Mouse (Mus musculus) embryonic facial prominence, embryonic 10.5 days (tissue): ENCODE measurements around the gene Trp73. TPM values are rescaled to one million over a fixed set of nuclear protein-coding genes. Genes with fewer than 3 reads are reported as not detected.

Experiments used
- DNase-seq: peaks from one replicate; pipeline ENCODE4 v3.0.0-alpha.2; 2017; ENCODE audit warnings: low spot score
- H3K27ac ChIP-seq: fragments of 300-500 bp; sonication (generic); replicated peaks from 2 replicates; pipeline ENCODE4 v1.5.1; 2016; ENCODE audit warnings: mild to moderate bottlenecking
- H3K27me3 ChIP-seq: fragments of 300-500 bp; sonication (generic); replicated peaks from 2 replicates; pipeline ENCODE4 v1.6.1; 2016; ENCODE audit warnings: low read depth, mild to moderate bottlenecking; ENCODE audit not compliant: poor library complexity, severe bottlenecking
- H3K36me3 ChIP-seq: fragments of 300-500 bp; sonication (generic); replicated peaks from 2 replicates; pipeline ENCODE4 v1.6.1; 2016; ENCODE audit warnings: mild to moderate bottlenecking, moderate library complexity
- H3K4me1 ChIP-seq: fragments of 300-500 bp; sonication (generic); 2 replicates; pipeline ENCODE4 v1.6.1; 2016
- H3K4me3 ChIP-seq: fragments of 300-500 bp; sonication (generic); 2 replicates; pipeline ENCODE4 v1.5.1; 2016; ENCODE audit warnings: mild to moderate bottlenecking, moderate library complexity
- H3K9me3 ChIP-seq: fragments of 300-500 bp; sonication (generic); 2 replicates; pipeline ENCODE4 v1.6.1; 2016; ENCODE audit warnings: mild to moderate bottlenecking
- WGBS: fragments of 180-500 bp; shearing (Covaris S2); methylation state at CpG from one replicate; pipeline ENCODE4 v1.1.7; 2016; 5-methylcytosine and 5-hydroxymethylcytosine counted together
- polyA plus RNA-seq: library from polyadenylated mRNA; unstranded; fragments of >200 nt; fragmentation: Nextera tagmentation; extraction: Ambion mirVana; gene quantifications from 2 replicates; pipeline ENCODE4 v1.2.1, GENCODE M21; 2016

Gene Trp73
- polyA plus RNA-seq, 1 experiment from 2014 or later: 0.97 TPM

- Histone ChIP-seq H3K9me3 (no peaks in the 10 kb centered on the region), H3K27ac (peak overlapping the region; percentile 59; the same call in 1 of the 2 replicates), H3K4me3 (peak overlapping the region; percentile 84), H3K36me3 (no peaks in the 10 kb centered on the region; the same call in 1 of the 2 replicates), H3K4me1 (peaks cover 36% of the 10 kb centered on the region), H3K27me3 (peaks cover 78% of the 10 kb centered on the region)
- 1% methylated on average over 46 of the region's 46 CpGs for WGBS
- DNase-seq: peak; percentile 64
These were observed 403 bp upstream of the Trp73 start for GRCm38 (mm10) chr4:154140213-154141008.

DNA sequence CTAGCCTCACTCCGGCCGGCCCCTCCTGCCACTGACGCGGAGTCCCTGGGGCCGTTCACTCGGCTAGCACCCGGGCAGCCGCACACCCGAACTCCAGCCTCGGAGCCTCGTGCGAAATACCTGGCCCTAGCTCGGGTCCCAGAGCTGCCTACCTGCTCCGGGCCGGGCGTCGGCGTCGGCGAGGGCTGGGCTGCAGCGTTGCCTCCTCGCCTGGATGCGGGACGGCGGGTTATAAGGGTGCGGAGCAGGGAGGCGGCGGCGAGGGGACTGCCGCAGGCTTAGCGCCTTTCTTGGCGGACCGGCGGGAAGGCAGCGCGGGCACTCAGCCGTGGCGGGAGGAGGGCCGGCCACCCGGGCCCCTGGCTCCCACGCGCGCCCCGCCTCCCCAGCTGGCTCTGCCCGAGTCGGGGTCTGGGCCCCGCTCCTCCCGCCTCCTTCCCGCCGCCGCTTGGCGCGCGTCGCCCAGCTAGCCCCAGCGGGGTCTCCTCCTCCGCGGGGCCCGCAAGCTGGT, 282 bp downstream of the Trp73 start:
- peak; percentile 61 for DNase-seq
- under 1% methylated on average over 59 of the region's 59 CpGs for WGBS

DNA sequence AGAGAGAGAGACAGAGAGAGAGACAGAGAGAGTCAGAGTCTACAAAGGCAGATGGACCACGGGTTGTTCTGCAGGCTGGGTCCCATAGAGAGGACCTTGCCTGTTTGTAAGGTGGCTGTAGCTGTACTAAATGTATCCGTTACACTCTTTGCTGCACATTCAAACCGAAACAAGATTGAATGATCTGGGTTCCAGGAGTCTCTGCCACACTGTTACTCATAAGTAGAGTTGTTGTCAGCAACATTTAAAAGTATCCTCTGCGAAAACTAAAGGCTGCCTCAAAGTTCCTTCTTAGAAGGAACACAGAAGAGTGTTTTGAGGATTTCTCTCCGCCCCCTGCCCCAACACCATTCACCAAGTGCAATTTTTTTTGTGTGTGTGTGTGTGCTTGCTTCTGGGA, 2.9 kb downstream of the Trp73 start:
- Histone ChIP-seq H3K36me3 (no peaks in the 10 kb centered on the region), H3K4me3 (no peak overlapping the region), H3K9me3 (no peaks in the 10 kb centered on the region), H3K4me1 (peaks cover 23% of the 10 kb centered on the region), H3K27me3 (peaks cover 91% of the 10 kb centered on the region), H3K27ac (no peak overlapping the region)
- DNase-seq: no peak
- WGBS: 64% methylated on average over 5 of the region's 5 CpGs

More for the DNA sequence above, 282 bp downstream of the Trp73 start:
- peak overlapping the region; percentile 59; the same call in 1 of the 2 replicates for H3K27ac ChIP-seq
- H3K9me3 ChIP-seq: no peaks in the 10 kb centered on the region
- H3K36me3 ChIP-seq: no peaks in the 10 kb centered on the region
- peaks cover 85% of the 10 kb centered on the region for H3K27me3 ChIP-seq
- H3K4me1 ChIP-seq: peaks cover 36% of the 10 kb centered on the region
- peak overlapping the region; percentile 84 for H3K4me3 ChIP-seq

DNA sequence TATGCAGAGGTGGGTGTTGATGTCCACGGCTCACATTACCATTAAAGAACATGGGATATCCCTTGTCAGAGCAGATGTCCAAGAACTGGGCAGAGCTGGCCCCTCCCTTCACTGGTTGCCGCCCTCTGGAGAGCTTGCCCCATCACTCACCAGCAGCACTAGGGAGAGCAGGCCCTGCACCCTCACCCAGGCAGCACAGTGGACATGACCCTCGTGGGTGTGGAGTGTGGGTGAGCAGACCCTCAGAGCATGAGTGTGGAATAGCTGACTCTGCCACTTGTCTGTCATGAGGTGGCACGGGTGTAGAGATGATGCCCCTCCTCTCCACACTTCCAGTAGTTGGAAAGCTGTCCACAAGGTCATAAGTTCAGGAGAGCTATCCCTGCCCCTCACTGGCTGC, 5.2 kb downstream of the Trp73 start:
- 62% methylated on average over 4 of the region's 4 CpGs for WGBS
- H3K4me3 ChIP-seq: no peak overlapping the region
- H3K36me3 ChIP-seq: no peaks in the 10 kb centered on the region
- H3K4me1 ChIP-seq: peaks cover 6% of the 10 kb centered on the region
- no peaks in the 10 kb centered on the region for H3K9me3 ChIP-seq
- H3K27me3 ChIP-seq: peaks cover 82% of the 10 kb centered on the region
- no peak overlapping the region for H3K27ac ChIP-seq
- no peak for DNase-seq

GRCm38 (mm10) chr4:154131894-154132293, 8.1 kb downstream of the Trp73 start:
- DNase-seq: no peak
- H3K27me3 ChIP-seq: peaks cover 70% of the 10 kb centered on the region

DNA sequence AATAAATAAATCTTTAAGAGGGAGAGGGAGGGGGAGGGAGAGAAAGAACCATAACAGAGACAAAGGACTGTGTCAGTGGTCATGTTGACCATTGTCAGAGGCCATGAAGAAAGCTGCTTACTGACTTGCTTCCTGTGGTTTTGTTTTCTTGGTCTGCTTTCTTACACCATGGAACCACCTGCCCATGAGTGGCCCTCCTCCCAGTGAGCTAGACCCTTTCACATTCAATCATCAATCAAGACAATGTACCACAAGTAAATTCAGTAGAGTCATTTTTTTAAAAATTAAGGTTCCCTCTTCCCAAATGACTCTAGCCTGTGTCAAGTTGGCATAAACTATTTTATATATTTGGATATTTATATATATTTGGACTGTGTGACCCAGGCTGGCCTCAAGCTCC, 10.1 kb downstream of the Trp73 start:
- H3K4me1 ChIP-seq: no peaks in the 10 kb centered on the region
- H3K36me3 ChIP-seq: no peaks in the 10 kb centered on the region
- H3K27me3 ChIP-seq: peaks cover 50% of the 10 kb centered on the region
- H3K9me3 ChIP-seq: no peaks in the 10 kb centered on the region
- H3K4me3 ChIP-seq: no peak overlapping the region
- DNase-seq: no peak
- H3K27ac ChIP-seq: no peak overlapping the region

More at GRCm38 (mm10) chr4:154131894-154132293, 8.1 kb downstream of the Trp73 start:
- Histone ChIP-seq H3K9me3 (no peaks in the 10 kb centered on the region), H3K4me1 (no peaks in the 10 kb centered on the region), H3K36me3 (no peaks in the 10 kb centered on the region), H3K4me3 (no peak overlapping the region), H3K27ac (no peak overlapping the region)
- 80% methylated on average over 4 of the region's 4 CpGs for WGBS

DNA sequence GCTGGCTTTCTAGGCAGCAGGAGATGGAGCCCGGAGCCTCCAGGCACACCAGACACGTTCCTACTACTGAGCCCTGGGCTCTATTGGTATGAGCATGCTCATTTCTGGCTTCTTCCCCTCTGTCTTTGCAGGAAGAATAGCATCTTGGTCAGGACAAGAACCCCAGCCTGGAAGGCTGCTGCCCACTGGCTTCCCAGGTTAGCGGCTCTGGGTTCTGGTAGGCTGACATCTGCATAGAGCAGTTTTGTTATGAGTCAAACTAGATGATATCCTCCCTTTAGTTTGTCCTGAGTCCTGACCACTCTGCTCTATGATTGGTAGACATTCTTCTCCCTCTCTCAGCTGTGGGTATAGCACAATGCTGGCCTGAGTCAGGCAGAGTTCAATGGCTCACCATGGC, 12.7 kb downstream of the Trp73 start:
- no peak for DNase-seq
- Histone ChIP-seq H3K4me3 (no peak overlapping the region), H3K9me3 (no peaks in the 10 kb centered on the region), H3K27me3 (peaks cover 48% of the 10 kb centered on the region), H3K27ac (no peak overlapping the region), H3K4me1 (no peaks in the 10 kb centered on the region), H3K36me3 (no peaks in the 10 kb centered on the region)
- WGBS: 65% methylated on average over 3 of the region's 3 CpGs

GRCm38 (mm10) chr4:154125202-154125601, 14.8 kb downstream of the Trp73 start:
- DNase-seq: no peak
- WGBS: 76% methylated on average over 5 of the region's 5 CpGs
- no peaks in the 10 kb centered on the region for H3K4me1 ChIP-seq
- H3K27ac ChIP-seq: no peak overlapping the region
- peaks cover 42% of the 10 kb centered on the region for H3K27me3 ChIP-seq
- no peak overlapping the region for H3K4me3 ChIP-seq
- H3K9me3 ChIP-seq: no peaks in the 10 kb centered on the region
- H3K36me3 ChIP-seq: no peaks in the 10 kb centered on the region

DNA sequence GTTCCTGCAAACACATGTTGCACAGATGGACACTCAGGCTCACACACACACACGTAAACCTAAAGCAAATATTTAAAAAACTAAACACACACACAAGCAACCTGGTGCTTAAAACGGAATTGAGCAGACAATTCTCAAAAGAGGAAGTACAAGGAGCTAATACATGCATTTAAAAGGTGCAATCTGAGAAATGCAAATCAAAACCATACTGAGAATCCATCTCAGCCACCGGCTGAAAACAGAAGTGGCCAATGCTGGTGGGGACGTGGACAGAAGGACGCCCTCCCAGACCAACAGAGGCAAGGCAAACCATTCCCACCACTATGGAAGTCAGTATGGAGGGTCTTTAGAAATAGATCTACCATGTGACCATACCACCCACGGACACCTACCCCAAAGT, 16.5 kb downstream of the Trp73 start:
- no peak for DNase-seq
- Histone ChIP-seq H3K4me1 (peaks cover 4% of the 10 kb centered on the region; the same call in 1 of the 2 replicates), H3K4me3 (no peak overlapping the region), H3K36me3 (no peaks in the 10 kb centered on the region), H3K27ac (no peak overlapping the region), H3K9me3 (no peaks in the 10 kb centered on the region), H3K27me3 (peaks cover 33% of the 10 kb centered on the region)
- WGBS: 81% methylated on average over 6 of the region's 6 CpGs

DNA sequence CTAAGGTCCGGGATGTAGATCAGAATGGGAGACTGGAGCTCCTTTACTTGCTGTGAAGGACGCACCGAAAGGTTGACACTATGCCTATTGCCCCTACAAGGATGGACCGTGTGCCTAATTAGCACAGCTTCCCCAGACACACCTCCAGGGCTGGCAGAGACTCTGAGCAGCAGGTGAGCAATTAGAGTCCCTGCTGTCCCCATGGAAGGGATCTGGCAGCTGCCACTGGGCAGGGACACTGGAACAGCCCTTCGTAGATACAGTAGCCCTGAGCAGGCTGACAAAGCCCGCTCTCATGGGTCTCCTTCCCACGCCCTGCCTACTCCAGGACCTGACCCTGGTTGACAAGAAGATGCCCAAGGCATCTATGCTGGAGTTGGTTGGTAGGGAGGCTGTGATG, 17.6 kb downstream of the Trp73 start:
- Histone ChIP-seq H3K4me1 (peaks cover 6% of the 10 kb centered on the region; the same call in 1 of the 2 replicates), H3K27ac (no peak overlapping the region), H3K36me3 (no peaks in the 10 kb centered on the region), H3K9me3 (no peaks in the 10 kb centered on the region), H3K27me3 (peaks cover 25% of the 10 kb centered on the region), H3K4me3 (no peak overlapping the region)
- DNase-seq: no peak
- 82% methylated on average over 7 of the region's 7 CpGs for WGBS

GRCm38 (mm10) chr4:154121800-154122199, 18.2 kb downstream of the Trp73 start:
- DNase-seq: no peak
- H3K4me1 ChIP-seq: peaks cover 6% of the 10 kb centered on the region; the same call in 1 of the 2 replicates
- 79% methylated on average over 11 of the region's 11 CpGs for WGBS
- H3K27ac ChIP-seq: no peak overlapping the region
- H3K27me3 ChIP-seq: peaks cover 21% of the 10 kb centered on the region
- H3K9me3 ChIP-seq: no peaks in the 10 kb centered on the region
- H3K36me3 ChIP-seq: no peaks in the 10 kb centered on the region
- H3K4me3 ChIP-seq: no peak overlapping the region

DNA sequence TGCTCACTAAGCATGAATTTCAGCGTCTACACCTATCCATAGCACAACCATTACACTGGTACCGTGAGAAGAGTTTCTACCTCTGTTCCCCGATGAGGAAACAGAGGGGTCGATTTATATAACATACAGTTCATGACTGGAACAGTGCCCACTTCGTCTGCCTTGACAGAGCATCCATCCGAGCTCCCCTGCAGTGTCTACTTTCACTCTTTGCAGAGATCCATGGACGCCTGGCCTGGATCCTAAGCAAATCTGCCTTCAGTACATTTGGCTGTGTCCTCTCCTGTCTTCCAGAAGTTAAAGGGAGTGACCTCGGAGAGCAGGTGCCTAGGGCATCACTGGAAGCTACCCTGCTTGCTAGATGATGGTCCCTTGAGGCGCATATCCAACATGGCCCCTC, 20.8 kb downstream of the Trp73 start:
- Histone ChIP-seq H3K9me3 (no peaks in the 10 kb centered on the region), H3K36me3 (no peaks in the 10 kb centered on the region), H3K27me3 (peaks cover 23% of the 10 kb centered on the region), H3K4me1 (peaks cover 6% of the 10 kb centered on the region; the same call in 1 of the 2 replicates), H3K4me3 (no peak overlapping the region), H3K27ac (no peak overlapping the region)
- DNase-seq: no peak
- WGBS: 86% methylated on average over 9 of the region's 9 CpGs

DNA sequence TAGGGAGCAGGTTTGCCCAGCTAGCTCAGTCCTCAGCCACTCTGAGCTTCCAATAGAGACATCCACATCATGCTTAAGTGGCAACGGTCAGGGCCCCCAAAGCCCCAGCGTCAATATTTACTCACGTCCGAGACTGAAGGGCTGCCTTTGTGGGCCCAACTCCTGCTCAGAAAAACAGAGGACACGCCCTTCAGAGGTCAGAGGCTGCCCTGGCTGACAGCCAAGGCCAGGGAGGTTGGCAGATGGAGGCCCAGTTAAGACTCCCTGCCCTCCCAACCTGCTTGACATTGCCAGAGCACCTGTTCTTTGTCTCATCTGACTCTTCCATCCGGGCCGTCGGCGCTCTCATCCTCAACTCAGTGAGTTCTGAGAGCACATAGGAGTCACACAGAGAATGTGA, 21.2 kb downstream of the Trp73 start:
- no peaks in the 10 kb centered on the region for H3K9me3 ChIP-seq
- H3K4me1 ChIP-seq: peaks cover 6% of the 10 kb centered on the region; the same call in 1 of the 2 replicates
- 73% methylated on average over 9 of the region's 9 CpGs for WGBS
- peaks cover 23% of the 10 kb centered on the region for H3K27me3 ChIP-seq
- H3K4me3 ChIP-seq: no peak overlapping the region
- DNase-seq: no peak
- H3K27ac ChIP-seq: no peak overlapping the region
- H3K36me3 ChIP-seq: no peaks in the 10 kb centered on the region
